Mouse (Mus musculus): Measurements from ENCODE around the gene Tmem240. TPM values are rescaled to one million over a fixed set of nuclear protein-coding genes. Genes with fewer than 3 reads are reported as not detected.

The Tmem240 gene
- polyA plus RNA-seq, 2 experiments: 0.06 to 0.17 TPM

GRCm38 (mm10) chr4:155762357-155762756 is 27.8 kb downstream of the Tmem240 start:
- TF ChIP-seq EP300 (IDR thresholded peaks at IDR 0.05; ENCODE audit: low read depth) (no peak), CTCF (IDR thresholded peaks at IDR 0.05; ENCODE audit: low read depth) (no peak)
- peaks cover 4 to 15% of the 10 kb centered on the region in 2 experiments for H3K4me1 ChIP-seq (replicated peaks; ENCODE audit: control insufficient read depth in 2 of 2, insufficient read depth in 2 of 2, low read length in 1 of 2)
- no peaks in the 10 kb centered on the region for H3K9me3 ChIP-seq (ENCODE audit: control insufficient read depth, low read length)
- H3K27ac ChIP-seq: no peak overlapping the region
- no peaks in the 10 kb centered on the region for H3K27me3 ChIP-seq (ENCODE audit: control insufficient read depth, insufficient read depth, low read length)
- no peak overlapping the region for H3K9ac ChIP-seq (replicated peaks)
- H3K36me3 ChIP-seq (replicated peaks; ENCODE audit: control insufficient read depth, insufficient read depth, low read depth): no peaks in the 10 kb centered on the region
- H3K4me3 ChIP-seq (ENCODE audit: insufficient read depth in 1 of 2, low read depth in 2 of 2, low read length in 2 of 2): no peak overlapping the region
- peak overlapping the region; percentile 100 for H3K4me2 ChIP-seq (ENCODE audit: low read depth)
- no peak for ATAC-seq (ENCODE audit: insufficient read depth)
- WGBS (ENCODE audit: insufficient replicate concordance): 62% methylated on average over 3 of the region's 3 CpGs
- no peak for DNase-seq (ENCODE audit: low read depth in 3 of 3, low spot score in 3 of 3)

DNA sequence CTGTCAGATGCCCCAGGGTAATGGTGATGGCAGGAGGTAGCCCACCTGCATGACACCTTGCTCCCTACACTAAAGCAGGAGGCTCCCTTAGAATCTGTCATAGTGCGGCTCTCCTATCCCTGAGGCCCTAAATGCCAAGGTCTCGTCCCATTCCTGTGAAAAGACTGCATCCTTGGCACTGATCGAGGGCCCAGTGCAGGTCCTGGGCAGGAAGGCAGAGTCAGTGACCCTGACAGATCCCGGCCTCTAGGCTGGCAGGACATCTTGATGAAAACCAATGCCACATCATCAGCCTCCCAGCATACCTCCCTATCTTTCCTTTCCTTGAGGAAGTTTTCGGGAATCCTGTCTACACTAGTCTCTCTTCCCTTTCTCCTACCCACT is 34.9 kb downstream of the Tmem240 start:
- no peaks in the 10 kb centered on the region for H3K9me3 ChIP-seq (ENCODE audit: control insufficient read depth, low read length)
- ATAC-seq (ENCODE audit: insufficient read depth) (no peak), DNase-seq (ENCODE audit: low read depth in 3 of 3, low spot score in 3 of 3) (no peak)
- H3K4me2 ChIP-seq (ENCODE audit: low read depth): peak overlapping the region; percentile 86
- H3K27me3 ChIP-seq (ENCODE audit: control insufficient read depth, insufficient read depth, low read length): peaks cover 14% of the 10 kb centered on the region
- H3K9ac ChIP-seq (replicated peaks): peak overlapping the region; percentile 72; the same call in 1 of the 2 replicates
- 53% methylated on average over 5 of the region's 5 CpGs for WGBS (ENCODE audit: insufficient replicate concordance)
- H3K36me3 ChIP-seq (replicated peaks; ENCODE audit: control insufficient read depth, insufficient read depth, low read depth): no peaks in the 10 kb centered on the region
- no peak for TF ChIP-seq CTCF (IDR thresholded peaks at IDR 0.05; ENCODE audit: low read depth)
- peak overlapping the region; percentile 55 to 56 for H3K4me3 ChIP-seq (ENCODE audit: insufficient read depth in 1 of 2, low read depth in 2 of 2, low read length in 2 of 2)
- no peak overlapping the region for H3K27ac ChIP-seq
- H3K4me1 ChIP-seq (replicated peaks; ENCODE audit: control insufficient read depth in 2 of 2, insufficient read depth in 2 of 2, low read length in 1 of 2): 0 out of 4 replicates have a peak, but pooled peaks cover 0 to 4% of the 10 kb centered on the region in 2 experiments

DNA sequence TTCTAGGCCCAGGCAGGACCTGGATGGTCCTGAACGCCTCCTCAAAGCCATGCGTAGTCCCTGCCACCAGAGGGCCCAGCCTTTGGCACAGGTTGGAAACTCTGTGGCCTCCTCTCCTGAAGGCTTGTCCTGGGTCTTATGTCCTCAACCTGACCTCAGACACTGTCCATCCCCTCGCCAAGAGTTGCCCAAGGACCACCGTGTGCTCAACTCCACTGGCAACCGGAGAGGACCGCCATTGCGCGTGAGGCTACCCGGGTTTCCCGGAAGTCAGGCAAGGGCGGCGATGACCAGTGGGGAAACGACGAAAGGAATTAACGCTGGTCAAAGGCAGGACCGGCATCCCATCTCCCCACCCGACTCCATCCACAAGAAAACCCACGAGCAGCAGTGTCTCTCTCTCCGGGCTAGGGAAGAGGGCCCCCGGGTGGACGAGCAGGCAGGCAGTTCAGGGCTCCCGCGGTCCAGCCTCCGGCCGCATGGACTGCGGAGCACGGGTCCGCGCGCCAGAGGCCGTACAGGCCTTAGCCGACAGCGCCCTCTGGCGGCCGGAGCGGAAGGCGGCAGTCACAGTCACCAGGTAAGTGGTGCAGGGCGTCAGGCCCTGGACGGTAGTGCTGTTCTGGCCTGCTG is 35.4 kb downstream of the Tmem240 start:
- Histone ChIP-seq H3K4me2 (ENCODE audit: low read depth) (peak overlapping the region; percentile 86), H3K9ac (replicated peaks) (peak overlapping the region; percentile 72), H3K27ac (no peak overlapping the region), H3K4me1 (replicated peaks; ENCODE audit: control insufficient read depth in 2 of 2, insufficient read depth in 2 of 2, low read length in 1 of 2) (0 out of 4 replicates have a peak, but pooled peaks cover 0 to 4% of the 10 kb centered on the region in 2 experiments), H3K9me3 (ENCODE audit: control insufficient read depth, low read length) (no peaks in the 10 kb centered on the region), H3K4me3 (ENCODE audit: insufficient read depth in 1 of 2, low read depth in 2 of 2, low read length in 2 of 2) (peak overlapping the region; percentile 55 to 56), H3K27me3 (ENCODE audit: control insufficient read depth, insufficient read depth, low read length) (peaks cover 17% of the 10 kb centered on the region), H3K36me3 (replicated peaks; ENCODE audit: control insufficient read depth, insufficient read depth, low read depth) (no peaks in the 10 kb centered on the region)
- DNase-seq (ENCODE audit: low read depth in 3 of 3, low spot score in 3 of 3) (peak; percentile 66 to 70 (median 68)), ATAC-seq (ENCODE audit: insufficient read depth) (peak; percentile 88)
- WGBS (ENCODE audit: insufficient replicate concordance): under 1% methylated on average over 39 of the region's 39 CpGs
- no peak for TF ChIP-seq EP300 (IDR thresholded peaks at IDR 0.05; ENCODE audit: low read depth)
- peak; percentile 96 for TF ChIP-seq CTCF (IDR thresholded peaks at IDR 0.05; ENCODE audit: low read depth)

DNA sequence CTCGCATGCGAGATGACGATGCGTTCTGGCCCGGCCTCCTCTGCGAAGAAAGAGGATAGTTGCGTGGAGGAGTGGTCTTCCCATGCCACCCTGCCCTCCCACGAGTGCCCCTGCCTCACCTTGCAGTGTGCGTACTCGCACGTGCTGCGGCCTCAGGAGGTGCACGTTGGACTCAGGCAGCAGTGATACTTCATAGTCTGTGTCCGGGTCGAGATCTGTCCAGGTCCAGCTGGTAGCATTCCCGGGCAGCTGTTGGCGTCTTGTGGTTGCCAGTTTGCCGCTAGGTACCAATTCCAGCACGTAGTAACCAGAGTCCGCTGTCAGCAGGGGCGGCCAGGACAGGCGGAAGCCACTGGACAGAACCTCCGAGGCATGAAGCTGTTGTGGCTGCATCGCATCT is 36.0 kb downstream of the Tmem240 start:
- Histone ChIP-seq H3K4me1 (replicated peaks; ENCODE audit: control insufficient read depth in 2 of 2, insufficient read depth in 2 of 2, low read length in 1 of 2) (0 out of 4 replicates have a peak, but pooled peaks cover 0 to 4% of the 10 kb centered on the region in 2 experiments), H3K9me3 (ENCODE audit: control insufficient read depth, low read length) (no peaks in the 10 kb centered on the region), H3K4me2 (ENCODE audit: low read depth) (peak overlapping the region; percentile 86), H3K27me3 (ENCODE audit: control insufficient read depth, insufficient read depth, low read length) (peaks cover 24% of the 10 kb centered on the region), H3K27ac (no peak overlapping the region), H3K4me3 (ENCODE audit: insufficient read depth in 1 of 2, low read depth in 2 of 2, low read length in 2 of 2) (peak overlapping the region in 1 of 2 experiments; percentile 55; a peak in 2 of 4 replicates), H3K9ac (replicated peaks) (no peak overlapping the region), H3K36me3 (replicated peaks; ENCODE audit: control insufficient read depth, insufficient read depth, low read depth) (no peaks in the 10 kb centered on the region)
- DNase-seq (ENCODE audit: low read depth in 3 of 3, low spot score in 3 of 3) (no peak), ATAC-seq (ENCODE audit: insufficient read depth) (no peak)
- 47% methylated on average over 24 of the region's 24 CpGs for WGBS (ENCODE audit: insufficient replicate concordance)
- no peak for TF ChIP-seq EP300 (IDR thresholded peaks at IDR 0.05; ENCODE audit: low read depth)
- no peak for TF ChIP-seq CTCF (IDR thresholded peaks at IDR 0.05; ENCODE audit: low read depth)

- no peak overlapping the region for H3K9ac ChIP-seq (replicated peaks)
- ATAC-seq (ENCODE audit: insufficient read depth): no peak
- 63% methylated on average over 2 of the region's 2 CpGs for WGBS (ENCODE audit: insufficient replicate concordance)
Measured at GRCm38 (mm10) chr4:155771706-155772105, 37.1 kb downstream of the Tmem240 start.

More at GRCm38 (mm10) chr4:155771706-155772105, 37.1 kb downstream of the Tmem240 start:
- H3K9me3 ChIP-seq (ENCODE audit: control insufficient read depth, low read length): no peaks in the 10 kb centered on the region
- no peaks in the 10 kb centered on the region for H3K36me3 ChIP-seq (replicated peaks; ENCODE audit: control insufficient read depth, insufficient read depth, low read depth)
- no peak for DNase-seq (ENCODE audit: low read depth in 3 of 3, low spot score in 3 of 3)
- no peak overlapping the region for H3K4me2 ChIP-seq (ENCODE audit: low read depth)
- TF ChIP-seq EP300 (IDR thresholded peaks at IDR 0.05; ENCODE audit: low read depth) (no peak), CTCF (IDR thresholded peaks at IDR 0.05; ENCODE audit: low read depth) (no peak)
- H3K4me1 ChIP-seq (replicated peaks; ENCODE audit: control insufficient read depth in 2 of 2, insufficient read depth in 2 of 2, low read length in 1 of 2): 0 out of 4 replicates have a peak, but pooled peaks cover 0 to 4% of the 10 kb centered on the region in 2 experiments
- no peak overlapping the region for H3K27ac ChIP-seq
- no peak overlapping the region for H3K4me3 ChIP-seq (ENCODE audit: insufficient read depth in 1 of 2, low read depth in 2 of 2, low read length in 2 of 2)
- H3K27me3 ChIP-seq (ENCODE audit: control insufficient read depth, insufficient read depth, low read length): peaks cover 26% of the 10 kb centered on the region

Data from liver, embryonic 14.5 days (tissue).